Mouse (Mus musculus) left cerebral cortex, postnatal 36 days (tissue): ENCODE results near the gene Arl16. TPM values are rescaled to one million over a fixed set of nuclear protein-coding genes. Genes with fewer than 3 reads are reported as not detected.

Experiments
- DNase-seq, 2 experiments: peaks; one replicate each; pipeline ENCODE4 v3.0.0; 2021 to 2022; ENCODE audit warnings: low spot score in 2 of 2, mixed read lengths in 1 of 2
- intact Hi-C: fragments of 180-260 bp; cut with DNase I; formaldehyde crosslinking; loops from one replicate; pipeline ENCODE4 v1.15.1; 2025
- total RNA-seq, 2 experiments: library from RNA; stranded (reverse); gene quantifications; 2 replicates each; pipeline ENCODE4 v1.2.3; 2021

Gene Arl16
- total RNA-seq, 2 experiments from 2014 or later, result 49.3 to 55.0 TPM

GRCm38 (mm10) chr11:120492878-120493203 is 25.4 kb upstream of the Arl16 start:
- intact Hi-C loops, result no loop called here
- DNase-seq, result no peak

DNA sequence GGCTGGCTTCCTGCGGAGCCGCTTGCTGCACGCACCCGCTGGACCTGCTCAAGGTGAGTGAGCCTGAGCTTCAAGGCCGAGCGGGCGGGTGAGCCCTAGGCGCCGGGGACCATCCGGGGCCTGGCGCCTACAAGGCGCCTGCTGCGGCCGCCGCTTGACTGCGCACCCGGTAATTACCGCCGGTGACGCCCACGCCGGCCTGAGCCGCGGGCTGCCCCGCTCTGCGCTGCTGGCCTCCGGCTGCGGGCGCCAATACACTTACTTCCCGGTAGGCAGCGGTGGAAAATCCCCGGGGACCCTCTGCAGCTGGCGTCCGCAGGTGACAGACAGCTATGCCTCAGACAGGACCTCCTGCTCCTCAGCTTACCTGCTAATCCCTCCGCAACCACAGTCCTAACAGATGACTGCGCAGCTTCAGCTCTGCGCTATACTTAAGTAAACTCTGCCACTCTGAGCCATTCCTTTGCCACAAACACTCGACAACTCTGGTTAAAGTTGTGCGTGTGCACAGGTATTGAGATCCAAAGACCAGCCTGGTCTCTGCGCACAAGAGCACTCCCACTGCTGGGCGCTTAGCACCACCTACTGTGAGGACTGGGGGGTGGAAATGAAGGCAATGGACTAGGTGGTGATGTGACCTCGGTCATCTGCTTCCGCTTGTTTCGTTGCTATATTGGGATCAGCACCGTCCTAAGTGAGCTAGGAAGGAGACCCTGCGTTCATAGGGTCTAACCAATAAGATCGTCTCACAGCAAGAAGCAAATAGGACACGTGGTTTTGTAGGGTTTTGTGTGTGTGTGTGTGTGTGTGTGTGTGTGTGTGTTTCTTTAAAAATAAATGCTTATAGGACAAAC is 24.8 kb upstream of the Arl16 start:
- no peak for DNase-seq
- intact Hi-C loops, result no loop called here

- DNase-seq, result peak; percentile 85 to 88
- intact Hi-C loops, result no loop called here
Observed at GRCm38 (mm10) chr11:120491317-120492023, 24.1 kb upstream of the Arl16 start, which contains the start of gene Slc25a10. Slc25a10 (plus strand) TSS chr11:120491840.

- no peak for DNase-seq
- intact Hi-C loops, result no loop called here
Observed at GRCm38 (mm10) chr11:120490291-120491046, 23.1 kb upstream of the Arl16 start.

DNA sequence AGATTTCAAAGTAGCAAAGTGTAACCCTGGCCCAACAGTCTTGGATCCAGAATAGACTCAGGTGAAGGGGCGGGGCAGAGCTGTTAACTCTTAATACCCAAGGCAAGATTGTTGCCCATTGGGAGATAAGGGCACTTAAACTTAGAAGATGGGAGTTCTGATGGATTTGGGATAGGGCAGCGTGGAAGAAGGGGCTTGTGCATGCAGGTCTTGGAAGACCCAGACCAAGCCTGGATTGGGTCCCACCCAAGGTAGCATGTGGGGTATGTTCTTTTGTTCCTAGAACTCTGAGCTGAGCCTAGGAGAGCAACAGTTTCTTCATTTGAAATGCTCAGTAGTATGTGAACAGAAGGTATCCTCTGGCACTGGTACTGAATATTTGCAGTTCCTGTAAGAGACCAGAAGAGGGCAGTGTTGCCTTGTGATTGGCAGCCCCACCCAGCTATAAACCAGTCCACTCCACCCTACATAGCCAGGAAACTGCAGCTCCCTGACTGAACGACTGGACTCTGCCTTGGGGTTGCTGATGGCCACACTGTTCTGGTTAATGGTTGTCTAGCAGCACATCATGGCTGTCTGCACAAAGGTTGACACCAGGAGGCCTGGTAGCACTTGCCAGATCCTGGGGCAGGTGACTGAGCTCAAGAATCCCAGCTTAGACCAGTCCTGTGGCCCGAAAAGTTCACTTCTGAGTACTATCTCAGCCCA is 21.8 kb upstream of the Arl16 start:
- intact Hi-C loops, result loop anchor here (5.0 to 10.0 kb wide), 2 partner anchors 58 to 86 kb away; partner anchors contain the start of genes Mcrip1 and P4hb
- DNase-seq, result peak; percentile 46 to 58

GRCm38 (mm10) chr11:120488516-120488915 is 21.1 kb upstream of the Arl16 start:
- no peak for DNase-seq
- intact Hi-C loops, result loop anchor here (5.0 to 10.0 kb wide), 2 partner anchors 59 to 86 kb away; partner anchors contain the start of genes Mcrip1 and P4hb

DNA sequence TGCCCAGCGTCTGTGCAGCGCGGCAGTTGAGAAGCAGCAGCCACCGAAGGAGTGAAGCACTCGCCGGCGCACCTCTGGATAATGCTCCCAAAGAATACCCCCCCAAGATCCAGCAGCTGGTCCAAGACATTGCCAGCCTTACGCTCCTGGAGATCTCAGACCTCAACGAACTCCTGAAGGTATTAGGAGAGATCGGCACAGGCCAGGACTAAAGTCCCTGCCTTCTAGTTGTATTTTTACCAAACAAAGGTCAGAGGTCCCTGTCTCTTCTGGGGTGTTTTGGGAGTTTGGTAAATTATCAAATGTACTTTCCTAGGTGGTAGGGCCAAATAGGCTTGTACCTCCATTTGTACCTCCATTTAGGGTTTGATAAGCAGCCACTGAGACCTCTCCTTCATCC is 17.8 kb upstream of the Arl16 start:
- intact Hi-C loops, result loop anchor here (5.0 to 10.0 kb wide), 2 partner anchors 62 to 90 kb away; partner anchors contain the start of genes Mcrip1 and P4hb
- DNase-seq, result no peak

DNA sequence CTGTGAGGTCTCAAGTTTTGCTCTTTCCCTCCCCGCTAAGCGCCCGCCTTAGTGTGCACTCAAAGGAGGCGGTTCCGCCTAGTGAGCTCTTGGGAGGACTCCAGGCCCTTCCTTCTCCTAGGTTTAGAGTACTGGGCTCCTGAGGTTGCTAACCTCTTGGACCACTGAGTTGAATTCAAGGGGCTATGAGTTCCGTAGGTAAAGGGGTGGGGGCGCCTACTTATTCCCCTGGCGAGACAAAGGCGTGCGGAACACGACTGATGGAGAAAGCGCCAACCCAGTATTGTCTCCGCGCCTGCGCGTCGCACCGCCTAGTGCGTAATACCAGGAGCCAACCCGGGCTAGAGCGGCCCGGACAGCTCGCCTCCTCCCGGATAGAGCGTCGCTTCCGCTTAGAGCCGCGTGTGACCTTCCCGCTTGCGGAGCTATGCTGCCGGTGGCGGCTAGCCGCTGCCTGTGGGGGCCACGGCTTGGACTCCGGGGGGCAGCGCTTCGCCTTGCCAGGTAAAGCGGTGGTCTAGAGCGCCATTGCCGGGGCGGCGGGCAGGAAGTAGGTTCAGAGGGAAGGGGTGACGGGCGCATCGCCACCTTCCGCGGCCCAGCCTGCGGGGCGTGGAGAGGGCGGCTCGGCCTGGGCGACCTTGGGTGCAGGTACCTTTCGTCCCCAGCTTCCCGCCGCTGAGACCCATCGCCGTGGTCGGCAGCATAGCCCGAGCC is 17.0 kb upstream of the Arl16 start, which contains the start of gene Mrpl12:
Gene Mrpl12, plus strand, starts transcription at position 349 of the 717 bp plus-strand sequence.
- intact Hi-C loops, result loop anchor here (1.0 to 10.0 kb wide), 2 partner anchors 17 to 90 kb away; partner anchors contain the start of genes Arl16 and P4hb
- peak; percentile 91 to 92 for DNase-seq

DNA sequence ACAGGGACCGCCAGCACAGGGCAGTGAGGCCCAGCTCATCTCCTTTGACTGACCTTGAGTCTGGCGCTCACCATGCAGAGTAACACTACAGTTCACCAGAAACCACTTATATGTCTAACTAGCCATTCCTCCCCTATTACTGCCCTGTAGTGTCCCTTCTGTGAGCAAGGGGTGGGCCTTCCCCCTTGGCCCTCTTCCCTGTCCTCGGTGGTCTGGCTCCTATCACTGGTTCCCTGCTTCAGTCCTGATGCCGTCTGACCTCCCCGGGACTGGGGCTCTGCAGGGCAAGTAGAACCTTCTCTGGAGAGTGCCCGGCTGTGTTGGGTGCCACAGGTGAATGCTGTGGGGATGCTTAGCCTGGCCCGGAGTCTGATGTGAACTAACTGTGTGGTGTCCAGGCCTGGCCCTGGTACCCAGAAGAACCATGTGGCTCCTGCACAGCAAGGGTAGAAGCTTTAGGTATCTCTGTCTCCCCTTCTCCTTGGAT is 16.1 kb upstream of the Arl16 start:
- intact Hi-C loops, result loop anchor here (10.0 kb wide), 1 partner anchor 91 kb away; the partner anchor contains the start of gene P4hb
- DNase-seq, result no peak

- intact Hi-C loops, result no loop called here
- no peak for DNase-seq
Observed at GRCm38 (mm10) chr11:120472052-120472451, 4.6 kb upstream of the Arl16 start.

GRCm38 (mm10) chr11:120467736-120468092 is 307 bp upstream of the Arl16 start:
- no peak for DNase-seq
- intact Hi-C loops, result loop anchor here (1.0 kb wide), 1 partner anchor 17 kb away; the partner anchor contains the start of gene Mrpl12

DNA sequence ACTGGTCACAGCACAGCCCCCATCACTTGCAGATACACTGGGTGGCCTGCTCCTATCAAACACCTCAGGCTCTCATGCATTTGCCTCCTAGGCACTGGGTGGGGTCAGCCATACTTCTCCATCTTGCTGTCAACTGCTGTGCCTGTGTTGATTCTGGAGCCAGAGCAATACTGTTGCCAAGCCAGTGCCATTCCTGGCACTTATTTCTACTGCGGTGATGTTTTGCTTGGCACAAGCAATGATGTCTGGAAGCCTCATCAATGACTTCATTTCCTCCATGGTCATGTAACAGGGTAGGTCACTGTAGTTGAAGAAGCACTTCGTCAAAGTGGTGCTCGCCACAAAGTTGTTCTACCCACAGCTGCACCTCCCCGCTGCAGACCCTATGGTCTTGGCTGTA is 1.9 kb downstream of the Arl16 start:
- DNase-seq, result no peak
- intact Hi-C loops, result no loop called here

DNA sequence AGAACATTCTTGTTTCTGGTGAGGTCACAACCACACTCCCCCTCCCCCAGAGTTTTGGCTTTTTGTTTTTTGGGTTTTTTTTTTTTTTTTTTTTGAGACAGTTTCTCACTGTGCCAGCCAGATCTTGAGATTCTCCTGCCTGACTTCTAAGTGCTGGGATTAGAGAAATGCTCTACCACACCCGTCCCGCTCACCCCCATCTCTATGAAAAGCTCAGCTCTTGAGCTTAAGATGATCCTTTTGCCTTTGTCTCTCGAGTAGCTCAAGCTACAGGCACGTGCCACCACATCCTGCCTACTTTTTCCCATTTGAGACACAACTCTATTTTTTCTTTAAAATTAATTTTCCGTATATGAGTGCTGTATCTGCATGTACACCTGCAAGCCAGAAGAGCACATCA is 3.0 kb downstream of the Arl16 start:
- intact Hi-C loops, result no loop called here
- DNase-seq, result no peak

GRCm38 (mm10) chr11:120463536-120463935 is 3.9 kb downstream of the Arl16 start:
- intact Hi-C loops, result no loop called here
- DNase-seq, result no peak

DNA sequence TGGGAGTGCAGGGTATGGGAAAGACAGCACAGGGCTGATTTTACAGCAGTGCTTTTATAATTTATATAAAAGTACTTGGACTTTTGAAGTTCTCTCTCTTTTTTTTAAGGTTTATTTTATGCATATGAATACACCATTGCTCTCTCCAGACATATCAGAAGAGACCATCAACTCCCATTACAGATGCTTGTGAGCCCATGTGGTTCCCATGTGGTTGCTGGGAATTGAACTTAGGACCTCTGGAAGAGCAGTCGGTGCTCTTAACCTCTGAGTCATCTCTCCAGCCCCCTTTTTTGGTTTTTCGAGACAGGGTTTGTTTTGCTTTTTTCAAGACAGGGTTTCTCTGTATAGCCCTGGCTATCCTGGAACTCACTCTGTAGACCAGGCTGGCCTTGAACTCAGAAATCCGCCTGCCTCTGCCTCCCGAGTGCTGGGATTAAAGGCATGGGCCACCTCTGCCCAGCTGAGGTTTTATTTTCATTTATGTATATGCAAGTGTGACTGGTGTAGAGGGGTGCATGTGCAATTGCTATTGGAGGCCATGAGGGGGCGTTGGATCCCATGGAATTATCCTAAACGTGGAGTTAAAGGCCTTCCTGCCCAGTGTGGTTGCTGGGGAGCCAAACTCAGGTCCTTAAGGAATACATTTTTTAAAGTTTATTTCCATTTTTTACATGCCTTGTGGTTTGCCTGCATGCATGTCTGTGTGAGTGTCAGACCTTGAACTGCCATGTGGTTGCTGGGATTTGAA is 8.4 kb downstream of the Arl16 start:
- intact Hi-C loops, result no loop called here
- no peak for DNase-seq

DNA sequence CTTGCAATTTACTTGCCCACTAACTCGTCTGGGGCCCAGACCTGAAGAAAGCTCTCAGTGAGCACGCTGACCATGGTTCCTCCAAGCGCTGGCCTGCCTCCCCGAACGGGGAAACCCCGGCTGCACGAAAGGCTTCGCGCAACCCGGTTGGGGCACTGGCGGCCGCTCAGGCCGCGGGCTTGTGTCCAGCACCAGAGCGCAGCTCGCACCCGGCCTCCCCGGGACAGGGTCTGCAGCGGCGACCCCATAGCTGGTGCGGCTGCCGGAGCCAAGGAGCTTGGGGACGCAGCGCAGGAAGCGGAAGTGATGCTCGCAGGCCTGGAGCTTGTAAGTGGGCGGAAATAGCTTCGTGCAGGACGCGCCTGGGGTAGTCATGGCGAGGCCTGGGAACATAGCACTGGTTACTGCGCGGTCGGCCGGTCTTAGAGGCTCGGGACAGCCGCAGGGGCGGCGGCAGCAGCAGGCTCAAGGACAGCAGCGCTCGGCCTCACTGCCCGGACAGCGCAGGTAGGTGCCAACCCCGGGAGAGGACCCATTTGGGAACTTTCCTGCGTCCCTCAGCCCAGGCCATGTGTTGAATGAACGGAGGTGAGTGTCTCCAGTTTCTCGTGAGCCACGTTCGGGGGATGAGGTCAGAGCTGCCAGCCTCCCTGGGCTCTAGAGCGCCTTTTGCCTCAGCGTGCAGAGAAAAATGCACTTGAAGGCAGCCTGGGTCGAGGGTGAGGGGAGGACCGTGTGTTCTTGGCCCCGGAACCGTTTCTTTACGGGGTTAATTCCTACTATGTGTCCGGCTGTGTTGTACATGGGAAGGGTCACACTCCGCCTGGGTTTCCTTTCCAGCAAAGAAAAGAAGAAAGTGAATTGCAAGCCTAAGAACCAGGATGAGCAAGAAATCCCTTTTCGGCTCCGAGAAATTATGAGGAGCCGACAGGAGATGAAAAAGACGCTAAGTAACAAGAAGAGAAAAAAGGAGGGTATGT is 9.3 kb downstream of the Arl16 start, which contains the start of the genes Oxld1 and Ccdc137:
Gene Oxld1, minus strand, starts transcription at position 297 of the 980 bp plus-strand sequence.
Gene Ccdc137, plus strand, starts transcription at position 344 of the 980 bp plus-strand sequence.
- intact Hi-C loops, result no loop called here
- DNase-seq, result peak; percentile 82 to 85
